Mouse (Mus musculus) lung, postnatal 14 days (tissue): Measurements from ENCODE around the gene Apeh.
A peak's percentile ranks its signal among the peaks of the same experiment; 100 is the strongest.

Experiments used
- DNase-seq: peaks from one replicate; pipeline ENCODE4 v3.0.0; 2021

Apeh gene

GRCm38 (mm10) chr9:108073141-108073930 is 21.1 kb downstream of the Apeh start:
- no peak for DNase-seq

GRCm38 (mm10) chr9:108072481-108072924 is 21.9 kb downstream of the Apeh start:
- no peak for DNase-seq

GRCm38 (mm10) chr9:108071801-108072200 is 22.6 kb downstream of the Apeh start:
- DNase-seq, result no peak

- DNase-seq, result no peak
Measured at GRCm38 (mm10) chr9:108069529-108069928, 24.9 kb downstream of the Apeh start.

DNA sequence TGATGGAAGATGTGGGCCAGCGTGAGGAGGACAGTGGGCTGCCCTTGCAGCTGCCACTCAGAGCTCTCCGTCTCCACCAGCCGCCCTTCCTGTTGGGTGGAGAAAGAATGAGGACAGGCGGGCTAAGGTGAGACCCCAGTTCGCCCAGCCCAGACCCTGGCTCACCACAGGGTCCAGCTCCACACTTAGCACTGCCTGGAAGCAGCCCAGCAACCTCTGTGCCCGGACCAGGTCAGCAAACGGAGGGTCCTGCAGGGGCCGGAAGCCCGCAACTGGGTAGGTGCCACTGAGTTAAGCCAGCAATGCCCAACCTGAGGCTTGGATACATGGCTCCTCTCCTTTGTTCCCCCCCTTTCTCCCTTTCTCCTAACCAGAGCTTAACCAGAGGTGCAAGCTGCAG is 25.4 kb downstream of the Apeh start:
- no peak for DNase-seq

DNA sequence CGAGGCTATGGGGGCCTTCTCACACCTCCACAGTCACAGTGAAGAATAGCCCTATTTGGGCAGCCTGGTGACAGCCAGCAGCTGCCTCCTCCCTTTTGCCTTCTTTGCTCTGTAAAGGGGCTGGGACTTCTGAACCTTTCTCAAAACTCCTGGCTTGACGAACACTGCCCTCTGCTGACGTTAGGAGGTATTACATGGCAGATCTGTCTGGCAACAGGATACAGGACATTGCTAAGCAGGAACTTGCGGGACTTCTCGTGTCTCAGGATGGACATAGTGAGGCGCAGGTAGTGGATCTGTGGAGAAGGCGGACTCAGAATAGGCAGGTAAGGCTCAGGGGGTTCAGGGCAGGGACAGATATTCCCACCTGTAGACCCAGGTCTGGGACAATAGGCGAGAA is 26.5 kb downstream of the Apeh start:
- DNase-seq, result peak; percentile 89

DNA sequence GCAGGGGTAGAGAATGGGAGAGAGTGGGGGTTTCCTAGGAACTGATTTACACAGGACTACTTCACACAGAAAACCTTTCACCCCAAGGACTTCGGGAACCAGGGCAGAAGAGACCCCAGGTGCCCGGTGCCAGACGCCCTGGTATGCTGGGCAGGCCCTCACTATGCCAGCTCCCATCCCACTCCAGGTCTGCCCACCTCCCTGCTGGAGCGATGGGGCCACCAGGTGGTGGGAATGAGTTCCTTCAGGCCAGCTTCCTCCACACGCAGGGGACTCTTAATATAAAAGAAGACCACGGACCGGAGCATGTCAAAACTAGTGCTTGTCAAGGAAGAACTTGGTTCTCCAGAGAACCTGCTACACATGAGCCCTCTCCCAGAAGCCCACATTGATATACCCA is 27.2 kb downstream of the Apeh start:
- no peak for DNase-seq

- peak; percentile 68 for DNase-seq
Measured at GRCm38 (mm10) chr9:108065491-108066011, 28.9 kb downstream of the Apeh start.

DNA sequence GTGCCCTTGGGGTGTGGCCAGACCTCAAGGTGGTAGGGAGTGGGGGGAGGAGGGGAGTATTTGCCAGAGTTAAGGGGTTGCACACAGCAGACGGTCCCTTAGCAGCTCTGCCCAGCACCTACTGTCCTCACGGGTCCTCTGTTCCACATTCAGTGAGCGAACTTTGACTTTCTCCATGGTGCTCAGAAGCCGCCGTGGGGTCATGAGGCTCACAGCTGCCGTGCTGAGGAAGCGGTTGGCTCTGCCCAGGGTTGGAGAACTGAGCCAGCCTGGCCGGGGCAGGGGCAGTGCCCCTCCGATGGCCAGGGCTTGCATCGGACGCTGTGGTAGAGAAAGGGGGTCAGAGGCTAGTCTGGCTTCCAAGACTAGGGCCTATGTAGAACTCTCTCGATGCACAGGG is 31.0 kb downstream of the Apeh start:
- DNase-seq, result no peak

GRCm38 (mm10) chr9:108062142-108062541 is 32.3 kb downstream of the Apeh start:
- DNase-seq, result no peak

- DNase-seq, result no peak
Measured at GRCm38 (mm10) chr9:108058291-108058690, 36.1 kb downstream of the Apeh start.

GRCm38 (mm10) chr9:108057262-108057562 is 37.2 kb downstream of the Apeh start:
- no peak for DNase-seq

GRCm38 (mm10) chr9:108056361-108057261 is 37.8 kb downstream of the Apeh start:
- no peak for DNase-seq

DNA sequence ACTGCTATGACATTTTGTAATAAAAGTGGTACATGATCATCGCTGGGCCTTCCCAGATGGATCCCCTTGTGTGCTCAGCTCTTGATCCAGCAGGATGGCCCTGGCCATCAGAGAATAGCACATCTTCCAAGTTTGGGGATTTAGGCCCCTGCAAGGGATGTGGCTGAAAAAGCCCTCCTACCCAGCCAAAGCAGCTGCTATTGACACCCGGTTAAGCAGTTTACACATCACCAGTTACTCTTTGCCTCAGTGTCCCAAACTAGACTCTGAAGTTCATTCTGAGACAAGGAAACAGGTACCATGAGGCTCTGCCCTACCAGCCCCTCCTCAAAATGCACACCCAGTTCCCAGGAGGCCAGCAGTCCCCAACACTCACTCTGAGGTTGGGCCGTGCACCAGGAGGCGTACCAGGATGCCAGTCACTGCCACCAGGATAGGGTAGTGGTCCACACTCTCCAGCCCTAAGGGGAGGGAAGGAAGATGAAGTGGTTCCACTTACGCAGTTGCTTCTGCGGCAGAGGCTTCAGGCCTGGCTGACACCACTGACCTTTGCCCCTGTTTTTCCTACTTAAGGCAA is 38.7 kb downstream of the Apeh start:
- no peak for DNase-seq

DNA sequence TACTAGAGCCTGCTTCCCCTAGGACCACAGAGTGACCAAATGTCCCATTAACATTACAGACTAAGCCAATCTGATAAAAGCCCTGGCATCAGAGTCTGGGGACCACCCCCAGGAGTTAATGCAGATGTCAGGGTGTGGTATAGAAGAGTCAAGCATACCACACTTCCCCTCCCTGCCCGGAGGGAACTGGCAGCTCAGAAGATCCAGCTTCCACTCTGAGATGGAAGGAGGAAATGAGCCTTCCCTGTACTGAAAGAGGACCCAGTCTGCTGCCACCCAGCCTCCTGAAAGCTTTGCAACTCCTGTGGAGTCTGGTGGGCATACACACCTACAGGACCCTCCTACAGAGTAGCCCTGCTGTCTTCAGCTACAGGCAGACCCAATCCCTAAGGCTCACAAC is 39.3 kb downstream of the Apeh start:
- no peak for DNase-seq

- DNase-seq, result no peak
Measured at GRCm38 (mm10) chr9:108054331-108055040, 39.9 kb downstream of the Apeh start.

DNA sequence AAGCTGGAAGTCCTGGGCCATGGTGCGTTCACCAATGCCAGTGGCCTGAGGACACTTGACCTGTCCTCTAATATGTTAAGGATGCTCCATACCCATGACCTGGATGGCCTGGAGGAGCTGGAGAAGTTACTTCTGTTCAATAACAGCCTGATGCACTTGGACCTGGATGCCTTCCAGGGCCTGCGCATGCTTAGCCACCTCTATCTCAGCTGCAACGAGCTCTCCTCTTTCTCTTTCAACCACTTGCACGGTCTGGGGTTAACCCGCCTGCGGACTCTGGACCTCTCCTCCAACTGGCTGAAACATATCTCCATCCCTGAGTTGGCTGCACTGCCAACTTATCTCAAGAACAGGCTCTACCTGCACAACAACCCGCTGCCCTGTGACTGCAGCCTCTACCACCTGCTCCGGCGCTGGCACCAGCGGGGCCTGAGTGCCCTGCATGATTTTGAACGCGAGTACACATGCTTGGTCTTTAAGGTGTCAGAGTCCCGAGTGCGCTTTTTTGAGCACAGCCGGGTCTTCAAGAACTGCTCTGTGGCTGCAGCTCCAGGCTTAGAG is 40.7 kb downstream of the Apeh start:
- no peak for DNase-seq

- peak; percentile 99 for DNase-seq
Measured at GRCm38 (mm10) chr9:108052885-108053664, 41.3 kb downstream of the Apeh start, which contains the start of gene Amigo3. Gene Amigo3, plus strand, starts transcription at chr9:108053159.

DNA sequence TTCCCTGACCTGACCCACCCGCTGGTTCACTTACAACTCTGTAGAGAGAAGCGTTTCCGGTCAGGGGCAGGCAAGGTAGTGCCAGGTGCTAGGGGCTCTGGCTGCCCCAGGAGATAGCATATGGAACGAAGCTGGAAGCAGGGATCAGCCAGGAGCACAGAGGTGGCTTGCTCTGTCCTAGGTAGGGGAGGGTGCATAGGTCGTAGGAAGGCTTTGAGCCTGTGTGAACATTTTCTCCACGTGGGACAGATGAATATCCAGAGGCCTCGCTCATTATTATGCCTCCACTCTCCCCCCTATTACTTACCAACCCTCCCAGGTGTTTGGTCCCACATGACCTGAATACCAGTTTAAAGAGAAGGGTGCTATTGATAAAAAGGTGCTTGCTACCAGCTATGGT is 42.0 kb downstream of the Apeh start:
- DNase-seq, result no peak

- DNase-seq, result no peak
Measured at GRCm38 (mm10) chr9:108051931-108052220, 42.5 kb downstream of the Apeh start.

DNA sequence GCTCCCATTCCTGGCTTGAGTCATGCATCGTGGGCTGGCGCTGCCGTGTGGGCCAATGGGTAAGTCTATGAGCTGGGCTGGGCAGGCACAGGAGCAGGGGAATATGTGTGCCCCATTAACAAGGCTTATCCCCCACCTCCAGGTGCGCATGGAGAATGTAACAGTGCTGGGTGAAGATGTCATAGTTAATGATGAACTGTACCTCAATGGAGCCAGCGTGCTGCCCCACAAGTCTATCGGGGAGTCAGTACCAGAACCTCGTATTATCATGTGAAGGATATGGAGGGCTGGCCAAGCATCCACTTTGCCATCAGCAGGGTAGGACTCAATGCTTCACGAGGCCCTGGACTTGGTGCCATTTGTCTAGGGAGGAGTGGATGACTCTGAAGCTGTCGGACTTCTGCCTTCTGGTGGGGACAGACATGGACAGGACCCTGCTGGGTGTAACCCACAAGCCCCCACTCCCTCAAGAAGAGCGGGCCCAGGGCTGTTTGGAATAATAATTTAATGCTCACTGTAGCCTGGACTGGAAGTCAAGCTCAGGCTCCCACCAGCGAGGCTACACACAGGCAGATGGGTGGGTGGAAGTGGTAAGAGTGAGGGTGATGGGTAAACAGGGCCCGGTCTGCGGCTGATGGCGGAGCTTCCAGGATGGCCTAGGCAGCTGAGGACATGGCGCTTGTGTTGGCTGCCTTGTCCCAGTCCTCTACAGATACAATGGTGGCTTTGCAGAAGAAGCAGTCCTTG is 43.0 kb downstream of the Apeh start:
- no peak for DNase-seq
